Mouse (Mus musculus) stomach, embryonic 15.5 days (tissue): Measurements from ENCODE around the gene Gm49630. TPM values are rescaled to one million over a fixed set of nuclear protein-coding genes. Genes with fewer than 3 reads are reported as not detected.

Experiments used
- polyA plus RNA-seq: library from polyadenylated mRNA; unstranded; fragments of >200 nt; fragmentation: Nextera tagmentation; extraction: Ambion mirVana; gene quantifications from 2 replicates; pipeline ENCODE4 v1.2.1, GENCODE M21; 2015

The Gm49630 gene
- polyA plus RNA-seq, 1 experiment from 2014 or later: not detected

Other genes with a start within 250 kb of the Gm49630 start
- 8.5 and 9.4 TPM in 2 replicates for gene Rps6ka2, start 201.9 kb downstream of the Gm49630 start, polyA plus RNA-seq
- not detected in 2 replicates for gene Tcp10a, start 47.3 kb downstream of the Gm49630 start, polyA plus RNA-seq
- not detected in 2 replicates for gene Ttll2, start 19.3 kb downstream of the Gm49630 start, polyA plus RNA-seq
- gene Unc93a2, start 13.5 kb upstream of the Gm49630 start, polyA plus RNA-seq: not detected in 2 replicates